Mouse (Mus musculus): ENCODE measurements around the gene Zfp346.

DNA sequence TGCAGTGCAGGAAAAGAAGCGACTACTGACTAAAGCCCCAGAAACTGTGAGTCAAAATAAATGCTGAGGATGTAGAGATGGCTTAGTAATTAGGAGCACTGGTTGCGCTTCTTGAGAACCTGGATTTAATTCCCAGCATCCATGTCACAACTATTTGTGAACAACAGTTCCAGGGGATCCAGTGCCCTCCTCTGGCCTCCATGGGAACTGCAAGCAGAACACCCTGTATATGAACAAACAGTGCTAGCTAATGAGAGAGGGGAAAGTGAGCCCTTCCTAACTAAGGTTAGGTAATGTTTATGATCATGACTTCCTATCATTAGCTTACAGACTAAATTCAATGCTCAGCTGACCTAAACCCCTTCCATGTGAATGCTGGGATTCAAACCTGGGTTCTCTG lies 47.1 kb upstream of the Zfp346 start:
- TF ChIP-seq E2F4 (IDR thresholded peaks at IDR 0.05; ENCODE audit: insufficient read depth) (no peak), POLR2A (IDR thresholded peaks at IDR 0.05; ENCODE audit: insufficient read length, low read depth) (no peak), MYOG (IDR thresholded peaks at IDR 0.05; ENCODE audit: control insufficient read depth in 1 of 3, insufficient read depth in 1 of 3, insufficient read length in 2 of 3, low read depth in 2 of 3) (no peak), MAX (IDR thresholded peaks at IDR 0.05; ENCODE audit: low read depth) (no peak)
